ENCODE assay signal across 8 mouse cellular contexts in the genomic region with DNA sequence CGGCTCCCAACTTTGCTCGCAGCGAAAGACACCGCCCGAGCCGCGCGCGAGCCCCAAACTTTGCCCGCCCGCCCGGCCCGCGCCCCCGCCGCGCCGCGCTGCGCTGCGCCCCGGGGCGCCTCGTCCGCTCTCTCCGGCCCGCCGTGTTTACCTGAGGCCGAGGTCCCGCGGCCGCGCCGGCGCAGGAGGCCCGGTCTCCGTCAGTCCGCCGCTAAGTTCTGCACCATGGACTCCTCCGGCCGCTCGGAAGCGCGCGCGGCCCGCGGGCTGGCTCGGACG. TPM values are rescaled to one million over a fixed set of nuclear protein-coding genes. Genes with fewer than 3 reads are reported as not detected.
DNase-seq lines count a peak whose midpoint lies in the region; ATAC-seq and TF ChIP-seq lines count a peak whose summit lies in the region.

No protein-coding gene starts in this region.

- no peaks in the 10 kb centered on the region for H3K27me3 ChIP-seq in cerebellum, adult 2 months (ENCODE audit: control insufficient read depth, insufficient read depth, low read length)
- H3K27me3 ChIP-seq in neural tube, embryonic 11.5 days (ENCODE audit: control insufficient read depth, insufficient read depth, low read length) = no peaks in the 10 kb centered on the region
- no peaks in the 10 kb centered on the region for H3K27me3 ChIP-seq in limb, embryonic 13.5 days
- H3K27me3 ChIP-seq in stomach, embryonic 15.5 days (replicated peaks) = no peaks in the 10 kb centered on the region

- no peak for DNase-seq in cerebellum, adult 2 months
- DNase-seq in cerebellum, adult 18-20 months = no peak
- no peak for DNase-seq in neural tube, embryonic 11.5 days (ENCODE audit: low spot score)
- DNase-seq in neural tube, embryonic 10.5 days (ENCODE audit: extremely low spot score, low spot score) = no peak
- DNase-seq in cerebellum, postnatal 10 days = no peak
- no peak for DNase-seq in cerebellum, postnatal 36 days

- ATAC-seq in neural tube, embryonic 11.5 days (ENCODE audit: insufficient read depth, low FRiP score, low TSS enrichment) = no peak
- no peak; the same call in 1 of the 2 replicates for ATAC-seq in limb, embryonic 13.5 days (ENCODE audit: low FRiP score, low read depth)
- no peak for ATAC-seq in stomach, embryonic 15.5 days (ENCODE audit: insufficient read depth, low FRiP score, low read depth)

- peak overlapping the region; percentile 60 for H3K4me2 ChIP-seq in neural tube, embryonic 11.5 days (ENCODE audit: low read depth)
- peak overlapping the region; percentile 68 for H3K4me2 ChIP-seq in limb, embryonic 13.5 days (replicated peaks)
- H3K4me2 ChIP-seq in stomach, embryonic 15.5 days = peak overlapping the region; percentile 57

- peak overlapping the region; percentile 70 for H3K4me3 ChIP-seq in cerebellum, adult 2 months (replicated peaks; ENCODE audit: insufficient read depth, low read depth, low read length)
- H3K4me3 ChIP-seq in neural tube, embryonic 11.5 days (ENCODE audit: low read depth, low read length) = peak overlapping the region; percentile 92
- H3K4me3 ChIP-seq in limb, embryonic 13.5 days = peak overlapping the region; percentile 89
- peak overlapping the region; percentile 95 for H3K4me3 ChIP-seq in stomach, embryonic 15.5 days (replicated peaks)

- TF ChIP-seq POLR2A in cerebellum, adult 2 months (IDR thresholded peaks at IDR 0.05; ENCODE audit: borderline replicate concordance, insufficient read depth, low read length) = no peak

- no peaks in the 10 kb centered on the region; the same call in 1 of the 2 replicates for H3K36me3 ChIP-seq in neural tube, embryonic 11.5 days (ENCODE audit: control insufficient read depth, insufficient read depth, low read length)
- H3K36me3 ChIP-seq in limb, embryonic 13.5 days = no peaks in the 10 kb centered on the region
- no peaks in the 10 kb centered on the region for H3K36me3 ChIP-seq in stomach, embryonic 15.5 days

- H3K9ac ChIP-seq in neural tube, embryonic 11.5 days (ENCODE audit: low read length) = peak overlapping the region; percentile 93
- H3K9ac ChIP-seq in limb, embryonic 13.5 days = peak overlapping the region; percentile 97
- H3K9ac ChIP-seq in stomach, embryonic 15.5 days = peak overlapping the region; percentile 92

- peak overlapping the region; percentile 77 for H3K27ac ChIP-seq in cerebellum, adult 2 months (ENCODE audit: insufficient read depth, low read length)
- peak overlapping the region; percentile 98 for H3K27ac ChIP-seq in neural tube, embryonic 11.5 days (ENCODE audit: low read depth, low read length)
- H3K27ac ChIP-seq in limb, embryonic 13.5 days = peak overlapping the region; percentile 100
- peak overlapping the region; percentile 100 for H3K27ac ChIP-seq in stomach, embryonic 15.5 days

- no peaks in the 10 kb centered on the region for H3K9me3 ChIP-seq in neural tube, embryonic 11.5 days (ENCODE audit: control insufficient read depth, low read length)
- H3K9me3 ChIP-seq in limb, embryonic 13.5 days = no peaks in the 10 kb centered on the region
- H3K9me3 ChIP-seq in stomach, embryonic 15.5 days = no peaks in the 10 kb centered on the region

- WGBS in cerebellum, adult 2 months = 2% methylated on average over 48 of the region's 50 CpGs
- WGBS in neural tube, embryonic 11.5 days = 0% methylated on average over 5 of the region's 50 CpGs
- under 1% methylated on average over 25 of the region's 50 CpGs for WGBS in limb, embryonic 13.5 days
- WGBS in stomach, embryonic 15.5 days = 0% methylated on average over 38 of the region's 50 CpGs

- H3K4me1 ChIP-seq in cerebellum, adult 2 months (ENCODE audit: control insufficient read depth, insufficient read depth, low read length) = no peaks in the 10 kb centered on the region
- peaks cover 14% of the 10 kb centered on the region for H3K4me1 ChIP-seq in neural tube, embryonic 11.5 days (ENCODE audit: control insufficient read depth, insufficient read depth, low read length)
- peaks cover 36% of the 10 kb centered on the region for H3K4me1 ChIP-seq in limb, embryonic 13.5 days
- H3K4me1 ChIP-seq in stomach, embryonic 15.5 days = peaks cover 4% of the 10 kb centered on the region; the same call in 1 of the 2 replicates

- TF ChIP-seq CTCF in cerebellum, adult 2 months (IDR thresholded peaks at IDR 0.05; ENCODE audit: borderline replicate concordance, insufficient read depth, low read depth, low read length) = no peak

RNA-seq across cellular contexts. Expression of a gene that starts 0.3 kb away (rescaled TPM):
- polyA plus RNA-seq in cerebellum, adult 2 months (2012; rRNA removed) = 40.4 and 40.8 TPM in 2 replicates
- 96.8 and 99.7 TPM in 2 replicates for polyA plus RNA-seq in neural tube, embryonic 11.5 days (2014; fragmentation: Nextera tagmentation; extraction: Ambion mirVana)
- polyA plus RNA-seq in limb, embryonic 13.5 days (2015; fragmentation: Nextera tagmentation; extraction: Ambion mirVana) = 112 and 116 TPM in 2 replicates
- 90.8 and 95.0 TPM in 2 replicates for polyA plus RNA-seq in stomach, embryonic 15.5 days (2015; fragmentation: Nextera tagmentation; extraction: Ambion mirVana)
